Mouse (Mus musculus): ENCODE results near the gene Rnf186. TPM values are rescaled to one million over a fixed set of nuclear protein-coding genes. Genes with fewer than 3 reads are reported as not detected.
A peak's percentile ranks its signal among the peaks of the same experiment; 100 is the strongest.

The Rnf186 gene
- 0.12 and 0.17 TPM in 2 replicates for polyA plus RNA-seq (2015; fragmentation: Nextera tagmentation; extraction: Ambion mirVana)

DNA sequence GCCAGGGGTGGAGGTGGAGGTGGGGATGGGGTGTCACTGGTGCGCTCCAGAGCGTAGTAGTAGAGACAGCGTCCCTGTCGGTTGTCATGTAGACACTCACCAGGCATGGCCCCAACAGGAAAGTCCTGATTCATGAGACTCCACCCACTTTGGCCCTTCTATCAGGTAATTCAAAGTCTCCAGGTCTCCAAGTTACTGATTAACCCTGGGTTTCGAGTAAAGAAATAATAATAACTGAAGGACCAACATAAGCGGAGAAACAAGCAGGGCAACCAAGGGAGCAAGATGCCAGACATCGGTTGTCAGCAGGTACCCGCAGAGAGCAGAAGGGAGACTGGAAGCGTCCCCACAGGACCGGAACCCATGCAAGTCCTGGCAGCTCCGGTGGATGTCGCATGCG, at the start of gene Rnf186:
Gene Rnf186 (plus strand): TSS at position 247 of the 400 bp plus-strand sequence.
- H3K9ac ChIP-seq: no peak within 1 kb of the TSS
- H3K4me2 ChIP-seq: no peak within 1 kb of the TSS
- H3K27me3 ChIP-seq: no peaks in the 10 kb centered on the region
- ATAC-seq (ENCODE audit: low FRiP score, low read depth): no peak
- H3K27ac ChIP-seq (replicated peaks): no peak within 1 kb of the TSS
- no peaks in the 10 kb centered on the region for H3K36me3 ChIP-seq
- H3K4me3 ChIP-seq: no peak within 1 kb of the TSS
- 95% methylated on average over 13 of the region's 13 CpGs for WGBS
- H3K9me3 ChIP-seq: no peaks in the 10 kb centered on the region
- peaks cover under 1% of the 10 kb centered on the region; the same call in 1 of the 2 replicates for H3K4me1 ChIP-seq (replicated peaks)

DNA sequence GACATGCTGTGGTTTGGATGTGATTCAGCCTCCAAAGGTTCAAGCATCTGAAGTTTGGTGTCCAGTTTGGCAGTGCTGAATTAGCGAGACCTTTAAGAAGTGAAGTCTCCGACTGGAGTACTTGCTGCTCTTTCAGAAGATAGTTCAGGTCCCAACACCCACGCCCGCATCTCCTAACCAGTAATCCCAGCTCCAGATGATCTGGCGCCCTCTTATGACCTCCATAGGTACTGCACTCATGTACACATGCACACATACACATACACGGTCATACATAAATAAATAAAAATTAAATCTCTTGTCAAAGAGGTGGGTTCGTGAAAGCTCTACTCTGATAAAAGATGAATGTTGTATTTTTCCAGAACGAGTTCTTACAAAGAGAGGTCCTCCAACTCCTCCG, 49.6 kb upstream of the Rnf186 start:
- H3K9ac ChIP-seq: no peak overlapping the region
- H3K27ac ChIP-seq (replicated peaks): no peak overlapping the region
- no peaks in the 10 kb centered on the region for H3K27me3 ChIP-seq
- H3K4me3 ChIP-seq: no peak overlapping the region
- H3K9me3 ChIP-seq: no peaks in the 10 kb centered on the region
- no peak for ATAC-seq (ENCODE audit: low FRiP score, low read depth)
- no peaks in the 10 kb centered on the region for H3K36me3 ChIP-seq
- WGBS: 87% methylated on average over 9 of the region's 9 CpGs
- no peak overlapping the region for H3K4me2 ChIP-seq
- H3K4me1 ChIP-seq (replicated peaks): peaks cover 17% of the 10 kb centered on the region

DNA sequence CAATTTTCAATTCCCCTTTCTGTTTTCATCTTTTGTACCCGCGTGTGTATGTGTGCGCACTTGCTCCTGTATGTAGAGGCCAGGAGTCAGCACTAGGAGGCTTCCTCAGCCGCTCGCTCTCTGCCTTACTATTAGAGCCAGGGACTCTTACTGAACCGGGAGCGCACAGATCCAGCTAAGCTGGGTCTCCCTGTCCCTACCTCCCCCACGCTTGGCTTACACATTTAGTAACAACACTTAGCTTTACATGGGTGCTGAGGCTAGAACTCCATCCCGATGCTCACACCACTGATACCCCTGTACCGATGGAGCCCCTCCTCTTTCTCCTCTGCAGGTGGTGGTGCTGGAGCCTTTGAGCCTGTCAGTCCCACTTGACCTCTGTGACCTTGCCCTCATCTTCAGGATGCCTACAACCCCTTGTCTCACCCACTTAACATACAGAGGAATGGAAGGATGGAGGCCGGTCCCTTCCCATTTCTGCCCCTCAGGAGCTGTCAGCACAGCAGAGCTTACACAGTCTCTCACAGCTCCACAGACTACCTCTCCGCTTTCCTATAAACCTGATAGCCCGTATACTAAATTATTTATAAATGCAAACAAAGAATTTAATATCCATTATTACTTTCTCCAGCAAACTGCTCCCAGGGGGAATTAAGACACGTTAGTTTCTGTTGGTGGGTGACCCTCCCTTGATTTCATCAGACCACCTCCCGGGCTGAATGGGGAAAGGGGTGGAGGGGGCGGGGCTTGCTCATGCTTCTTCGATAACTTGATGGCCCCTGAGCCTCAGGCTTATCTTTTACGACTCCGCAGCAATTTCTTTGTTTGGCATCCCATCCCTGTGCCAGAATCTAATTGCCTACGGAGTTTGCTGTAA, 45.4 kb upstream of the Rnf186 start:
- 33% methylated on average over 20 of the region's 20 CpGs for WGBS

DNA sequence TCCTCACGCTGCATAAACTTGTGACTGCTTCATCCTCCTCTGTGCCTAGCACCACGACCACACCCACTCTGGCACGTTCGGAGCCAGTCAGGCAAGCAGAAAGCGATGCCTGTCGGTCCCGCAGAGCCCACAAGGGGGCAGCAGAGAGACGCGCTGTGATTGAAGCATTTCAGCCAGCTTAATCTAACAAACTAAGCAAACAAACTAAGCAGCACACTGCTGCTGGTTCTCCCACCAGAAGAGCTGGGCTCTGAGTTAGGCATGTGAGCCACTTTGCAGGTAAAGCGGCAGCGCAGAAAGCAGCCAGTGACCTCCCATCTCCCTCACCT, 44.8 kb upstream of the Rnf186 start:
- peak; percentile 88 for ATAC-seq (ENCODE audit: low FRiP score, low read depth)
- Histone ChIP-seq H3K4me2 (peak overlapping the region; percentile 61), H3K36me3 (no peaks in the 10 kb centered on the region), H3K27ac (replicated peaks) (peak overlapping the region; percentile 23; the same call in 1 of the 2 replicates), H3K4me1 (replicated peaks) (peaks cover 11% of the 10 kb centered on the region; the same call in 1 of the 2 replicates), H3K9me3 (no peaks in the 10 kb centered on the region), H3K27me3 (no peaks in the 10 kb centered on the region), H3K4me3 (peak overlapping the region; percentile 33), H3K9ac (0 out of 2 replicates have a peak overlapping the region, but pooled peaks have one; percentile 34)
- WGBS: 2% methylated on average over 11 of the region's 11 CpGs

More for the DNA sequence above, 45.4 kb upstream of the Rnf186 start:
- Histone ChIP-seq H3K27ac (replicated peaks) (peak overlapping the region; percentile 23; the same call in 1 of the 2 replicates), H3K4me2 (peak overlapping the region; percentile 61), H3K27me3 (no peaks in the 10 kb centered on the region), H3K9me3 (no peaks in the 10 kb centered on the region), H3K9ac (0 out of 2 replicates have a peak overlapping the region, but pooled peaks have one; percentile 34), H3K36me3 (no peaks in the 10 kb centered on the region), H3K4me3 (peak overlapping the region; percentile 33), H3K4me1 (replicated peaks) (peaks cover 11% of the 10 kb centered on the region; the same call in 1 of the 2 replicates)
- ATAC-seq (ENCODE audit: low FRiP score, low read depth): peak; percentile 67; the same call in 1 of the 2 replicates

DNA sequence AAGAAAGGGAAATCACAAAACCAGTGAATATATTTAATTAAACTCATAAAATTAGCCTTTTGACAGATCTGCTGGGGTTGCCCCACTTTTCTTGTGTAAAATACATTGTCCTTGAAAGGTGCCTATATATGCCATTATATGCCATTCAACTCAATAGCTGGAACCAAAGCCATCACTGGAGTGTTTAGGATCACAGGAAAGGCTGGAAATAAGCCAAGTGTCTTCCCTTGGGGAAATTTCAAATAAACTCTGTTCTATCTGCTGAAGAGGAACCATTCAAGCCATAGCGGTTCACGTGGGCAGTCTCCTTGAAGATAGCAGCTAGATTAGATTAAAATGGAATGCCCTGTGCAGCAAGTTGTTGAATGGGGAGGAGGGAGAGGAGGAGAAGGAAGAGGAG, 41.4 kb upstream of the Rnf186 start:
- H3K4me3 ChIP-seq: no peak overlapping the region
- no peak overlapping the region for H3K4me2 ChIP-seq
- no peak for ATAC-seq (ENCODE audit: low FRiP score, low read depth)
- no peaks in the 10 kb centered on the region for H3K9me3 ChIP-seq
- H3K27ac ChIP-seq (replicated peaks): no peak overlapping the region
- 50% methylated on average over 2 of the region's 2 CpGs for WGBS
- no peaks in the 10 kb centered on the region for H3K27me3 ChIP-seq
- H3K9ac ChIP-seq: no peak overlapping the region
- H3K36me3 ChIP-seq: no peaks in the 10 kb centered on the region
- H3K4me1 ChIP-seq (replicated peaks): peaks cover 11% of the 10 kb centered on the region; the same call in 1 of the 2 replicates

DNA sequence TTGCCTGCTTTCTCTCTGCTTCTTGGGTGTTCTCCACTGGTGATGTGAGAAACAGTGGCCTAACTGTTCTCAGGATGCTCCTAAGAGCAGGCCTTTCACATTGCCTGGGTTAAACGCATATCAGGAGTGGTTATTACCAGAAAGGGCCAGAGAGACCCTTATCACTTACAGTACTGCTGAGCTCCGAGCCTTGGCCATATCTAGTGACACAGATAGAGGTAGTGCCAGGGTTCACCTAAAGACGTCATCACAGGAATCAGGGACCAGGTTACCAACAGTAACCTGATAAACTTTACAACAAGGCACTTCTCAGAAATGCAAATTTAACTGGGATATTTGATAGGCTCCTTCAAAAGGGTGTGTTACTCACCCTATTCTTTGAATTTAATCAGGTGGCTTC, 33.0 kb upstream of the Rnf186 start:
- 78% methylated on average over 3 of the region's 3 CpGs for WGBS
- Histone ChIP-seq H3K36me3 (no peaks in the 10 kb centered on the region), H3K4me1 (replicated peaks) (no peaks in the 10 kb centered on the region), H3K9ac (no peak overlapping the region), H3K27ac (replicated peaks) (no peak overlapping the region), H3K4me3 (no peak overlapping the region), H3K9me3 (no peaks in the 10 kb centered on the region), H3K27me3 (no peaks in the 10 kb centered on the region), H3K4me2 (no peak overlapping the region)
- no peak for ATAC-seq (ENCODE audit: low FRiP score, low read depth)

DNA sequence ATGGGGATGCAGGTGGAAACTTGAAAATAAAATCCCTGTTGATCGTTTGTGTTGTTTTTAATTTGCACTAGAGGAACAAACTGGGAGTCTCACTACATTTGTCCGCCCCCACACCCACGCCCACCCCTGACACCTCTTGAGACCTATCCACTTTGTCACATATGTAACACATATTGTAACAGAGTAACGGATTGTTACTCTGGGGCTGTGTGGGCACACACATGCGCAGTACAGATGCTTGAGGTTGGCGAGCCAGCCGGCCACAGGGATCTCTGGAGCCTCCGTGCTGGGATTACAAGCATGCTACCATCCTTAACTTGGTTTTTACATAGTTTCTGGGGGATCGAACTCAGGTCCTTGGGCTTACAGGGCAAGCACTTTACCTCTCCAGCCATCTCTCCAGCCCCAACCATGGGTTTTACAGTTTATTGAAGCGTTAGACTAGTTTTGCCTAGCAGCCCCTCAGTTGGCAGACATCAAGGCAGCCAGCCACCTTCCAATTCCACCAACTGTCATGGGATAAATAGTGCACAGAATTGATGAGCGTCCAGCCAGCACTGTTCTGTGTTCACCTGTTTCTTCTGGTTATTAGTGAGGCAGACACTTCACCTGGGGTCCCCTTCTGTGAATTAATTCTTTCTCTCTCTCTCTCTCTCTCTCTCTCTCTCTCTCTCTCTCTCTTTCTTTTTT, 32.3 kb upstream of the Rnf186 start:
- Histone ChIP-seq H3K9me3 (no peaks in the 10 kb centered on the region), H3K27ac (replicated peaks) (no peak overlapping the region), H3K4me3 (no peak overlapping the region), H3K9ac (no peak overlapping the region), H3K4me1 (replicated peaks) (no peaks in the 10 kb centered on the region), H3K4me2 (no peak overlapping the region), H3K27me3 (no peaks in the 10 kb centered on the region), H3K36me3 (no peaks in the 10 kb centered on the region)
- 87% methylated on average over 11 of the region's 11 CpGs for WGBS
- ATAC-seq (ENCODE audit: low FRiP score, low read depth): no peak

DNA sequence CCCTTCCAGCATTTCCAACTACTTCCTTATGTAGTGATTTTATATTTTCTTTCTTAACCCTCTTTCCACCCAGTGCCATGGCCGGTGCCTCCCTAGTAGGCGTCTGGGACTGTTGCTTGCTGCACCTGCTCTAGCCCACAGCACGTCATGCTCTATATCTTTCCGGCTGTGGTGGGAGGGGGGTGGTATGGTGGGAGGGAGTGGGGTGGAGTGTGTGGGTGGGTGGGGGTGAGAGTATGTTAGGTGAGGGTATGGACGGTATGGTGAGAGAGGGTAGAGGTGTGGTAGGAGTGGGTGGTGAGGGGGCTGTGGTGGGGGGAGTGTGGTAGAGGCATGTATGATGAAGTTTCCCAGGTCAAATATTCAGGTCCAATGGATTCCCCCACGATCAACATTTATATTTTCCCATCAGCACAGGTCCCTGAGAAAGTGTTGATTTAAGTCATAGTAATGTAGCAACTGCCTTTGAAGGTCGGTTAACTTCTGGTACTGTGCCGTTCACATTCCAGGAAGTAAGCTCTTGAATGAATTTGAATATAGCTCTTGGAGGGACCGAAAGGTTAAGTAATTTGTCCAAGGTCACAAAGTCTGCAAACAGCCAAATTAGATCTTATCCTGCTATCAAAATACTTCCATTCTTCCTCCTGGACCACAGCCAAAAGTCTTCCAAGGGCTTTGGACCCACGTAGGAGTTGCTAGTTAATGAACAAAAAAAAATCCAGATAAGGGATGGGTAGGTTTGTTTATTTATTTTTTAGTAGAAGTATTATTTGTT, 28.2 kb upstream of the Rnf186 start:
- no peak for ATAC-seq (ENCODE audit: low FRiP score, low read depth)
- Histone ChIP-seq H3K4me1 (replicated peaks) (no peaks in the 10 kb centered on the region), H3K27me3 (no peaks in the 10 kb centered on the region), H3K36me3 (no peaks in the 10 kb centered on the region), H3K9ac (no peak overlapping the region), H3K27ac (replicated peaks) (no peak overlapping the region), H3K4me2 (no peak overlapping the region), H3K9me3 (no peaks in the 10 kb centered on the region), H3K4me3 (no peak overlapping the region)
- WGBS: 86% methylated on average over 10 of the region's 10 CpGs

DNA sequence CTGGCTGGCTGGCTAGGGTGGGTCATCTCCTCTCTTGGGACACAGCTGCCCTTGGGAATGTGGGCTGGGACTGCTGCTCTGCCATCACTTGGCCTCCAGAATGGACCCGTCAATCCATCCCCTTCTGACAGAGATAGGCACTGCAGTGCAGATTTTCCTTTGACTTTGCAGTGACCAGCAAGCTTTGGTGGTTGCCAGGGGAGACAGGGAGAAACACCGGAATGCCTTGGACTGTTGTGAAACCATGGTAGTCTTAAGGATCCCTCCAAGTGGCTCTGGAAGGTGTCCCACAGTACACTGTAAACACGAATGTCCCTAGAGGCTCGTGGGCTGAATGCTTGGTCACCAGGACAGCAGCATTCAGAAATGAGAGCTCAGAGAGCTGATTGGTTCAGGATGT, 27.4 kb upstream of the Rnf186 start:
- Histone ChIP-seq H3K27ac (replicated peaks) (no peak overlapping the region), H3K9ac (no peak overlapping the region), H3K4me1 (replicated peaks) (no peaks in the 10 kb centered on the region), H3K4me3 (no peak overlapping the region), H3K36me3 (no peaks in the 10 kb centered on the region), H3K9me3 (no peaks in the 10 kb centered on the region), H3K4me2 (no peak overlapping the region), H3K27me3 (no peaks in the 10 kb centered on the region)
- no peak for ATAC-seq (ENCODE audit: low FRiP score, low read depth)
- WGBS: 49% methylated on average over 4 of the region's 4 CpGs

DNA sequence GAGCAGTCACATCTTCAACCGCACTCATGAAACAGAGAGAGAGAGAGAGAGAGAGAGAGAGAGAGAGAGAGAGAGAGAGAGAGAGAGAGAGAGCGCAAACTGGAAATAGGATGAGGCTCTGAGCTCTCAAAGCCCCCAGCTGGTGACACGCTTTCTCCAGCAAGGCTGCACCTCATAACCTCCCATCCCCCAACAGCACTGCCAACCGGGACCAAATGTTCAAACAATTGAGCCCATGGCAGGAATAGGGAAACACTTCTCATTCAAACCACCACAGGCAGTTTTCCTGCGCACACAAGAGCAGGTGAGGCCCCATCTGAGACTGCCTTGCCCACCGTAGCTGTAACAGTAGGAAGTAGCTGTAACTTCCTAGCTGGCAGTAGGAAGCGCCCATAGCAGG, 25.5 kb upstream of the Rnf186 start:
- Histone ChIP-seq H3K4me2 (no peak overlapping the region), H3K4me3 (no peak overlapping the region), H3K9me3 (no peaks in the 10 kb centered on the region), H3K27ac (replicated peaks) (no peak overlapping the region), H3K36me3 (no peaks in the 10 kb centered on the region), H3K4me1 (replicated peaks) (no peaks in the 10 kb centered on the region), H3K27me3 (no peaks in the 10 kb centered on the region), H3K9ac (no peak overlapping the region)
- WGBS: 42% methylated on average over 7 of the region's 7 CpGs
- no peak for ATAC-seq (ENCODE audit: low FRiP score, low read depth)

DNA sequence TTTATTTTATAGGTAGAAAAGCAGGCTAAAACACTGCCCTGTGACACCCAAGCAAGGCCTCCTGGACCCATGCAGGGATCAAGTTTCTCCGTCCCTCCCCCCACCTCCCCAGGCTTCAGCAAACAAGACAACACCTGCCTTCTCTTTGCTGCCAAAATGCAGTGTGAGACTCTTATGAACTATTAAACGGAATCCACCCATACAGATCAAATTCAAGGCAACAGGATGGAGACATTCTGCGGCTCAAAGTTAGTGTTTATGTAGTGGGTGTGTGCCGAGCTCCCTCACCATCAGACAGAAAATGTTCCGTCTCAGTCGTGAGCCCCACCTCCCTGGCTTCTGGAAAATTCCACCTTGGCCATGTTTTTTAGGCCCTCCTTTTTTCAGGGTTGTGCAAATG, 24.9 kb upstream of the Rnf186 start:
- H3K9me3 ChIP-seq: no peaks in the 10 kb centered on the region
- H3K4me3 ChIP-seq: no peak overlapping the region
- H3K36me3 ChIP-seq: no peaks in the 10 kb centered on the region
- H3K27me3 ChIP-seq: no peaks in the 10 kb centered on the region
- ATAC-seq (ENCODE audit: low FRiP score, low read depth): no peak
- no peak overlapping the region for H3K9ac ChIP-seq
- H3K4me2 ChIP-seq: no peak overlapping the region
- H3K4me1 ChIP-seq (replicated peaks): no peaks in the 10 kb centered on the region
- H3K27ac ChIP-seq (replicated peaks): no peak overlapping the region
- 69% methylated on average over 6 of the region's 6 CpGs for WGBS

DNA sequence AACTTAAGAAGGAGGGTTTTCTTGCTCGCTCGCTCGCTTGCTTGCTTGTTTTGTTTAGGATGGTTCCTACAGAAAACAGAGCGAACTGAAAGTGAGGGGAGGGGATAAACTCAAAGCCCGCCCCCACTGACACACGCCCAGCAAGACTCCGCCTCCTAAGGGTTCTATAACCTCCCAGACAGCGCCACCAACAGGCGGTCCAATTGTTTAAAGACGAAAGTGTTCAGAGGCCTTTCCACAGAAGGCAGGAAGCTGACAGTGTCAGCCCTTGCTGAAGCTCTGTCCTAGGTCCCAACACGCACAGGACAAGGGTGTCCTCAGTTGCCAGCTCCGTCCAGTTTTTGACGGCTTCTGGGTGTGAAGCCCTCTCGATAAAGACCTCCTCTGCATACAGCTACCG, 23.2 kb upstream of the Rnf186 start:
- H3K4me2 ChIP-seq: no peak overlapping the region
- H3K4me1 ChIP-seq (replicated peaks): no peaks in the 10 kb centered on the region
- WGBS: 24% methylated on average over 15 of the region's 15 CpGs

More for the DNA sequence above, 23.2 kb upstream of the Rnf186 start:
- Histone ChIP-seq H3K9me3 (no peaks in the 10 kb centered on the region), H3K4me3 (no peak overlapping the region), H3K27me3 (no peaks in the 10 kb centered on the region), H3K27ac (replicated peaks) (no peak overlapping the region), H3K9ac (no peak overlapping the region), H3K36me3 (no peaks in the 10 kb centered on the region)
- ATAC-seq (ENCODE audit: low FRiP score, low read depth): no peak

Measured in hindbrain, embryonic 15.5 days (tissue).